Mouse (Mus musculus) embryonic stem cell, embryonic (primary cell): Measurements from ENCODE around the gene Cux2.

Experiments used
- CTCF ChIA-PET, 4 experiments: fragments of 300-600 bp in 2 of 4; fragments of 350-600 bp in 2 of 4; sonication (Branson Sonifier 250); formaldehyde crosslinking; loops; one replicate each; lab custom pipeline; 2022; ENCODE audit warnings: inconsistent platforms in 2 of 4; lab: Charles Lee
- POLR2A ChIA-PET, 4 experiments: fragments of 300-600 bp in 2 of 4; fragments of 350-600 bp in 2 of 4; sonication (Branson Sonifier 250); formaldehyde crosslinking; loops; one replicate each; lab custom pipeline; 2022; ENCODE audit warnings: antibody characterized with exemption in 4 of 4, inconsistent platforms in 1 of 4; lab: Charles Lee

Cux2 gene

GRCm38 (mm10) chr5:121816611-121817010, 233.3 kb downstream of the Cux2 start:
- ChIA-PET CTCF (interaction anchor here (0.8 to 1.5 kb wide), 6 partner anchors 12 to 272 kb away, joined by 3 to 9 read pairs (median 4); no protein-coding TSS in a partner anchor), POLR2A (interaction anchor here (0.6 to 5.1 kb wide), 11 partner anchors 10 to 134 kb away, joined by 3 to 39 read pairs (median 3); partner anchors contain the start of genes Sh2b3 (in 3 of the 4) and Atxn2 (in 1 of the 4))

- CTCF ChIA-PET = interaction anchor here in 1 of 4 experiments (1.2 to 1.5 kb wide), 3 partner anchors 30 to 273 kb away, joined by 3 to 5 read pairs (median 4); no protein-coding TSS in a partner anchor
- POLR2A ChIA-PET = interaction anchor here in 3 of 4 experiments (0.8 to 5.1 kb wide), 6 partner anchors 11 to 27 kb away, joined by 3 to 39 read pairs (median 13); partner anchors contain the start of gene Sh2b3 (in 2 of the 3)
Observed at GRCm38 (mm10) chr5:121815867-121816380, 234.0 kb downstream of the Cux2 start.

GRCm38 (mm10) chr5:121815067-121815466, 234.8 kb downstream of the Cux2 start:
- CTCF ChIA-PET = interaction anchor here (0.5 to 1.6 kb wide), 65 partner anchors 8 to 551 kb away, joined by 3 to 13 read pairs (median 3); partner anchors contain the start of gene Sh2b3 (in 2 of the 4)
- POLR2A ChIA-PET = interaction anchor here (0.5 to 5.1 kb wide), 18 partner anchors 8 to 246 kb away, joined by 3 to 39 read pairs (median 4); partner anchors contain the start of gene Sh2b3 (in 2 of the 4)

- CTCF ChIA-PET = interaction anchor here in 2 of 4 experiments (0.6 to 1.2 kb wide), 2 partner anchors 27 to 37 kb away, joined by 5 read pairs; no protein-coding TSS in a partner anchor
- POLR2A ChIA-PET = interaction anchor here in 3 of 4 experiments (0.9 to 3.9 kb wide), 7 partner anchors 14 to 24 kb away, joined by 3 to 13 read pairs (median 4); no protein-coding TSS in a partner anchor
Observed at GRCm38 (mm10) chr5:121813744-121814143, 236.2 kb downstream of the Cux2 start.

GRCm38 (mm10) chr5:121812526-121813243, 237.2 kb downstream of the Cux2 start:
- POLR2A ChIA-PET = interaction anchor here in 3 of 4 experiments (0.6 to 3.9 kb wide), 17 partner anchors 10 to 565 kb away, joined by 3 to 13 read pairs (median 3); partner anchors contain the start of gene Sh2b3 (in 1 of the 3)
- CTCF ChIA-PET = interaction anchor here in 1 of 4 experiments (1.3 to 1.4 kb wide), 2 partner anchors 8 to 976 kb away, joined by 3 read pairs; no protein-coding TSS in a partner anchor

- ChIA-PET CTCF (interaction anchor here in 1 of 4 experiments (1.3 kb wide), 1 partner anchor 9 kb away, joined by 3 read pairs; no protein-coding TSS in a partner anchor), POLR2A (interaction anchor here in 3 of 4 experiments (0.6 to 3.9 kb wide), 11 partner anchors 9 to 353 kb away, joined by 3 to 13 read pairs (median 5); partner anchors contain the start of gene Sh2b3 (in 2 of the 3))
Observed at GRCm38 (mm10) chr5:121811485-121811931, 238.4 kb downstream of the Cux2 start.

GRCm38 (mm10) chr5:121810331-121811151, 239.4 kb downstream of the Cux2 start:
- CTCF ChIA-PET = interaction anchor here in 1 of 4 experiments (0.6 to 2.0 kb wide), 4 partner anchors 8 to 1435 kb away, joined by 3 to 5 read pairs (median 4); no protein-coding TSS in a partner anchor
- POLR2A ChIA-PET = interaction anchor here in 3 of 4 experiments (0.6 to 2.4 kb wide), 7 partner anchors 10 to 52 kb away, joined by 3 to 6 read pairs (median 4); partner anchors contain the start of gene Sh2b3 (in 1 of the 3)

- ChIA-PET CTCF (interaction anchor here in 1 of 4 experiments (1.0 to 2.0 kb wide), 2 partner anchors 9 to 1436 kb away, joined by 3 to 5 read pairs; no protein-coding TSS in a partner anchor), POLR2A (interaction anchor here in 3 of 4 experiments (0.6 to 2.4 kb wide), 6 partner anchors 9 to 52 kb away, joined by 3 to 6 read pairs (median 4); partner anchors contain the start of gene Sh2b3 (in 1 of the 3))
Observed at GRCm38 (mm10) chr5:121809667-121810224, 240.2 kb downstream of the Cux2 start.

GRCm38 (mm10) chr5:121808202-121808601, 241.7 kb downstream of the Cux2 start:
- POLR2A ChIA-PET = no interaction called here
- CTCF ChIA-PET = interaction anchor here in 1 of 4 experiments (2.0 kb wide), 1 partner anchor 11 kb away, joined by 5 read pairs; no protein-coding TSS in a partner anchor

- CTCF ChIA-PET = interaction anchor here in 3 of 4 experiments (0.5 to 1.5 kb wide), 3 partner anchors 8 kb away, joined by 3 to 10 read pairs (median 4); no protein-coding TSS in a partner anchor
- POLR2A ChIA-PET = interaction anchor here in 2 of 4 experiments (0.5 to 3.0 kb wide), 5 partner anchors 9 to 911 kb away, joined by 3 to 8 read pairs (median 4); partner anchors contain the start of gene Sh2b3 (in 1 of the 2)
Observed at GRCm38 (mm10) chr5:121807186-121807585, 242.7 kb downstream of the Cux2 start.
